Mouse (Mus musculus): ENCODE measurements at regions not wholly inside any gene's neighbourhood (a gene's known extent, or its start where the extent isn't known, plus 50 kb on each side); places are given as distances from the start of the nearest gene placed in this dataset.

DNA sequence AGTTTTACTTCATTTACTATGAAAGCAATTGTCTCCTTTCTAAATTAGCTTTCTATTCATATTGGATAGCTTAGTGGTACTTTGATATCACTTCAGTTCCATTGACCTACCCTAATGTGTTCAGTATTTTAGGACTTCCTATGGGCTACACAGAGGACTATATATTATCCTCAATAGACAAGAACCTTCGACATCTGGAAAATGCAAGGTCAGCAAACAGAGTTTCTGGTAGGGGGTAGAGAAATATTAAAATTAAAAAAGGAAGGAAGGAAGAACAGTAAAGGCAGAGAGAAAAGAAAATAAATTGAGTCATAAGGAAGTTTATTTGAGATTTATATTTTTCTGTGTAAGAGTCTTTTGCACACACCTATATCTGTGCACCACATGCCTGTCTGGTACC, 107.4 kb upstream of the Insig1 start:
- in situ Hi-C loops (cut with MboI; ENCODE audit: unreplicated experiment in 2 of 2): no loop called here

DNA sequence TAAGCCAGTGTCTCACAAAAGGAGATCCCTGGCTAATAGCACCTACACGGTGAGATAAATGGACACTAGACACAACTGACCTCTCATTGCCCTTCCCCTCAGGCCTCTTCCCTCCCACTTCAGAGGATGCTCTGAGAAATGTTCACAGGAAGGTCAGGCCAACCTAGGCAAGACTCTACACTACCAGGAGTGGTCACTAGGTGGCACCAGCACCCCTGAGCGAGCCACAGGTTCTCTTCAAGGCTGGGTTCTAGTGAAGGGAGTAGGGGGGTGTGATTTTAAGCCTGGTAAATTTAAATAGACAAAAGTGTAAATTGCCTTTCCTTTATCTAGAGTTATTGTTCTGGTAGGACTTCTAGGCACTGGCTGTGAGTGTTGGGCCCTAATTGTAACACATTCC, 76.0 kb upstream of the Insig1 start:
- in situ Hi-C loops (cut with MboI; ENCODE audit: unreplicated experiment in 2 of 2): loop anchor here (5.0 to 10.0 kb wide), 6 partner anchors 92 to 260 kb away; no protein-coding TSS in a partner anchor

DNA sequence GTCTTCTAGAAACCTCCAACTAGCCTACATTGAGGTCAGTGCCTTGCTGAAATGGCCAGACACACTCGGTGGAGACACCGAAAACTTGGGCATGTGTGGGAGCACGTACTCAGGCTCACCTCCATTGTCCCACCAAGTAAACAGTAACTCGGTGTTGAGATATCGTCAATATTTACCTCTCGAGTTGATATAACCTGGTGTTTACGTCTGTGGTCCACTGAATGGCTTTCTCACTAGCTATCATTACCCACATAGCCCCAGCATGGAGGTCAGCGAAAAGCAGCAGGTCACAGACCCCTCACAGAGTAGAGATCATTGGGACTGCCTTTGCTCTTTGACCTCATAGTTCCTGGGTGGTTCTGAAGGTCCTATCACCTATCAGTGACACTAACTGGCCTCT, 73.4 kb upstream of the Insig1 start:
- in situ Hi-C loops (cut with MboI; ENCODE audit: unreplicated experiment in 2 of 2): loop anchor here (5.0 to 10.0 kb wide), 6 partner anchors 90 to 263 kb away; no protein-coding TSS in a partner anchor

DNA sequence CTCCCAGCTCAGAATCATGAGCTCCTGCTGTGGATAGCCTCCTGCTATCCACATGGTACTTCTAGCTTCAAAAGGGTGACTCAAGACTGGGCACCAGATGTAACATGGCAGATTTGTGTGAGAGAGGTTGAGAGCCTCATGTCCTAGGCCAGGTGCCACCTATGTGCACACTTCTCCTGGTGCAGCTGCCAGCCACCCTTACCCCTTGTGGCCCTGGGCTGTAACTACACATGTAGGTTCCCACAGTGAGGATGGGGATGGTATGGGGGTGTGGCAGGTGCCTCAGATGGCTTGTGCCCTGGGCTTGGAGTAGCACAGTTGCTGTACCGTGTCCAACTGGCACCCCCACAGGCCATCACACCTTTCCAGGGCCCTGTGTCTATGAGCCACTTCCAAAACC, 68.2 kb upstream of the Insig1 start:
- in situ Hi-C loops (cut with MboI; ENCODE audit: unreplicated experiment in 2 of 2): no loop called here

DNA sequence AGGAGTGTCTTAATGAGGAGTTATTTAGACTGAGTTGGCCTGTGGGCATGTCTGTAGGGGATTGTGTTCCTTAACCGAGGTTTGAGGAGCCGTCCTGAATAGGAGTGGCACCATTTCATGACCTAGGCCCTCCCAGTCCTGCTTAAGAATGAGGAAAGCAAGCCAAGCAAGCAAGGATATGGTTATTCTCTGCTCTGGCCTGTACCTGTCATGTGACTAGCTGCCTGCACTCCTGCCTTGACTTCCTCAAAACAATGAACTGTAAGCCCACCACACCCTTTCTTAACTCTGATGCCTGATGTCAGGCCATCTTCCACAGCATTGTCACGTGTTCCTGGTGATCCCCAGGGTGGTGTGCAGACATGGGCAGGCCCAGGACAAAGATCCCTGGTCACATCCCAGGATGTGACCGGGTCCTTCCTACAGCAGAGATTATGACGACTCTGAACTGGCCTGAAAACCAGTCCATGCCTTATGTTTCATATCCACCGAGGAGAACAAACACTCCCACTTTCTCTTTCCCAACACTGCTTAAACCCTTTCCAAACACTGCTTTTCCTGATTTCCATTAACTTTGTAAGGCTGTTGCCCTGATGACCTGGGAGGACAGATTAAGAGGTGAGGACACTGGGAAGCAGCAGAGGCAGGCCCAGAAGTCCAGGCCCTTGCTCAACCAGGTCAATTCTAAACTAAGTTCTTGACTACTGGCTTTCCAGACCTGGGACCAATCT, 67.2 kb upstream of the Insig1 start:
- in situ Hi-C loops (cut with MboI; ENCODE audit: unreplicated experiment in 2 of 2): no loop called here

DNA sequence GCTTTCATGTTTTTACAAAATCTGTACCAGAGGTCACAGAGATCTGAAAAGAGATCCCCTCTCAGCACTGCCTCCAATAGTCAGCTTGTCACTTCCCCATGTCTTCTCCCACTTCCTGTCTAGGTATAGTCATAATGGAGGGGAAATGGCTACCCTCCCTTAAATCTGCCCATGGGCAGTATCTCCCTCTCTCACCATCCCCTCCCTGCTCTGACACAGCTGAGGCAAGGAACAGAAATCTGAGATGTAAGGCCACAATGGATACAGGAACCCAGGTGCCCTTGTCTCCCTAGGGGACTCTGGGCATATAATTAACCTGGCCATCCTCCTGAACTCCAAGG, 66.7 kb upstream of the Insig1 start:
- in situ Hi-C loops (cut with MboI; ENCODE audit: unreplicated experiment in 2 of 2): no loop called here

DNA sequence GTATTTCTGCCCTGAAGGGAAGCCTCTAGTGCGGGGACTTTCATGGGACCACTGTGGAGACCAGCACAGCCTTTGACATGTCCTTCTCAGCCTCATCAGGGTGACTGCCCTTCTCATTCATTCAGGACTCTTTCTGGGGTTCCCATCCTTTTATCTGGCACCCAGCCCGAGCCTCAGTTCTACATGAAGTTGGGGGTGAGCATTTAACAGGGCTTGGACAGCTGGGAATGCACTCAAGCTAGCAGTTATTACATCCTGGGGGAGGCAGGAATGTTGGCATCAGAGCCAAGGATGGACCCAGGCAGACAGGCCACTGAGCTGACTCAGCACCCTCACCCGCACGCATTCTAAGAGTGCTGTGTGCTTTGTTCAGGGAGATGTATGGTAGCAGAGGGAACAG, 61.8 kb upstream of the Insig1 start:
- in situ Hi-C loops (cut with MboI; ENCODE audit: unreplicated experiment in 2 of 2): no loop called here

DNA sequence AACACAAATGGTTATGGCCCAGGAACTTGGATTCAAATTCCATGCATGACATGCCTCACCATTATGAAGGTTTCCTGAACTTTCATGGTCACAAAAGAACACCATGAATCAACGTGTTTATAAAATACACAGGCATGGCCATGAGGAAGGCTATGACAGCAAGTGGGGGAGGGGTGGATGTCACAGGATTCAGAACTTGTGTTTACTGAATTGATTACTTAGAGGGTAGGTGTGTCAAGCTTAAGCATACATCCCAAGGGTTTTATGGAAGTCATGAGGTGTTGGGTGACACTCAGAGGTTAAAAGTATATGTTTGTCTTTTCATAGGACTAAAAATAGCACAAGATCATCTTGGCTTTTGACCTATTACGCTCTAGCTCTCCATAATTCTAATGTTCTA, 61.3 kb upstream of the Insig1 start:
- in situ Hi-C loops (cut with MboI; ENCODE audit: unreplicated experiment in 2 of 2): loop anchor here in 1 of 2 experiments (5.0 kb wide), 1 partner anchor 42 kb away; no protein-coding TSS in a partner anchor

DNA sequence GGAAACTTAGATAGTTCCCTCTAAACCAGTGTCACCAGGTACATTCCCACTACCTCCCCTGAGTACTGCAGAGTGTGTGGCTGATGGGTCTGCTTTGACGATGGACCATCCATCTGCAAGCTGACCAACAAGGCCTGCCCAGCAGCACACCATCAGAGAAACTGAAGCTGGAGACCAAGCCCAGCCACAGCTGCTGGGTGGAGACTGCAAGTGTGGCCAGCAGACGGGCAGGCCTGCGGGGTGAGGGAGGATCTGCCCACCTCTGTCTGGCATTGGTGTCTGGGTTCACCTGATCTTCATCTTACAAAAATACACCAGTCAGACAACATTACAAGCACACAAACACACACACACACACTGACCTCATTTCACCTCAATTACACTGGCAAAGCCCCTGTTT, 60.6 kb upstream of the Insig1 start:
- in situ Hi-C loops (cut with MboI; ENCODE audit: unreplicated experiment in 2 of 2): loop anchor here in 1 of 2 experiments (5.0 kb wide), 1 partner anchor 42 kb away; no protein-coding TSS in a partner anchor

DNA sequence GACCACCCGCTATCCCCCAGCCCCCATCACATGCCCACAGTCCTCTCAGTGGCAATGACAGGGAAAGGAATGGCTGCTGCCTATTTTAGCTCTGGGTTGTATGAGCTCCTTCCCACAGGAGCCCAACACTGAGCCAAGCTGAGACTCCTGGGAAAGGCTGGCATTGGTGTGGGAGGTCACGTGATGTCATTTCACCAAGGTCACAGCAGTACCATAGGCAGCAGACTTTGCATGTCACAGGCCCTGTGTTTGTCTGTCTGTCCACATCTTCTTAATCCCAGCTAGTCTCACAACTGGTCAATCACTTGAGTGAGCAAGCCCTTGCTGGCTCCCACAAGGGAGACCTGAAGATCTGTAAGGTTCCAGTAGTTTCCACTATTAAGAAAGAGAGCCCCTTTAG, 58.7 kb upstream of the Insig1 start:
- in situ Hi-C loops (cut with MboI; ENCODE audit: unreplicated experiment in 2 of 2): loop anchor here in 1 of 2 experiments (5.0 kb wide), 1 partner anchor 40 kb away; no protein-coding TSS in a partner anchor

DNA sequence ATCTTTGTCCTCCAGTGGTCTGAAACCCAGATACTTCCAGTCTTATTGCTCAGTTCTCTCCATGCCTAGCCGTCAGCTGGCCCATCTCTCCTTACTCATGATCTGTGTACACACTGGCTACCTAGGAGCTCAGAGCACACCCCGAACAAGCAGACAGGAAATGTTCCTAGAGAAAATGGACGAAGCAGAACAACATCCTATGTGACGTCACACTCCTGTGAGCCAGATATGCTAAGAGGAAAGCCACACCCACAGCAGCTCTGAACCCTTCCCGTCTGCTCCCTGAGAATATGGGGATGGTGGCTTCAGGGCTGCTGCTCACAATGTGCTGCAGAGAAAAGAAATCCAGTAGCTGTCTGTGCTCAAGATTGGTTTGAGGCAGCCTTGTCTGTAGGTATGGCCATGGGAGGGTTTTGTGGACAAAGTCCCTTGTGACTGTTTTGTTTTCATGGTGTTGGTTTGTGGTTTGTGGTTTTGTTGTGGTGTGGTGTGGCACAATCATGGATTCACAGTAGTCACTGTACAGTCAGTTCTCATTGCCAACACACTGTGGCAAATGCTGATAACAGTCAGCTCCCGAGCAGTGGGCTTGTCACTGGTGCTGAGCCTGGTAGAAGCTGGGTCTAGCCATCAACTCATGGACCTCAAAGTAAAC, 57.4 kb upstream of the Insig1 start:
- in situ Hi-C loops (cut with MboI; ENCODE audit: unreplicated experiment in 2 of 2): loop anchor here in 1 of 2 experiments (5.0 kb wide), 1 partner anchor 39 kb away; no protein-coding TSS in a partner anchor

DNA sequence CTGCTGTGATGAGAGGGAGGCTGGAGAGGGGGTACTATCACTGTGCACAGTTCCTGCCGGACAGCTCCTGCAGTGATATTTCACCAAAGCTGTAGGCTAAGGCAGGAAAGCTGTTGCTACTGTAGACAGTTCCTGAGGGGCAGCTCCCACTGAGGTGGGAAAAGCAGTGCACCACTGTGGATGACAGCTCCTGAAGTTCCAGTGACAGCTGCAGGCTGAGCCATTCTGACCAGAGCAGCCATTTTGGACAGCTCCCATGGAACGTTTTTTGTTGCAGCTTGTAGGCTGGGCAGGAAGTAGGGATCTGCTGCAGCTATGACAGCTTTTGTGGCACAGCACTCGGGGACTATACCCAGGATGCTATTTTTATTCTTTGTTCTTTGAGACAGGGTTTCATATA, 51.3 kb upstream of the Insig1 start:
- in situ Hi-C loops (cut with MboI; ENCODE audit: unreplicated experiment in 2 of 2): no loop called here
